Mouse (Mus musculus): ENCODE data around the gene Mdm2.

The Mdm2 gene

DNA sequence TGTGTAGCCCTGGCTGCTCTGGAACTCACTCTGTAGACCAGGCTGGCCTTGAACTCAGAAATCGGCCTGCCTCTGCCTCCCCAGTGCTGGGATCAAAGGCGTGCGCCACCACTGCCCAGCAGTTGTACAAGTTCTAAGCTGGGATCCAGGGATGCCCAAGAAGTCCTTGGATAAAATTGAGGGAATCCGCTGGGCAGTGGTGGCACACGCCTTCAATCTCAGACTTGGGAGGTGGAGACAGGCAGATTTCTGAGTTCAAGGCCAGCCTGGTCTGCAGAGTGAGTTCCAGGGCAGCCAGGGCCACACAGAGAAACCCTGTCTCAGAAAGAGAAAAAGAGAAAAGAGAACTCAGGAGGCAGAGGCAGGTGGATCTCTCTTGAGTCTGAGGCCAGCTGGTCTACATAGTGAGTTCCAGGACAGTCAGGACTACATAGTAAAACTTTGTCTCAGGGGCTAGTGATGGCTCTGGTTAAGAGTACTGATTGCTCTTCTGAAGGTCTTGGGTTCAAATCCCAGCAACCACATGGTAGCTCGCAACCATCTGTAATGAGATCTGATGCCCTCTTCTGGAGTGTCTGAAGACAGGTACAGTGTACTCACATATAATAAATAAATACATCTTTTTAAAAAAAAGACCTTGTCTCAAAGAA is 6.1 kb downstream of the Mdm2 start:
- in situ Hi-C loops (cut with MboI; ENCODE audit: unreplicated experiment in 2 of 2): loop anchor here (25.0 kb wide), 3 partner anchors 642 to 1508 kb away; partner anchors contain the start of gene Cct2 (in 1 of the 2)

DNA sequence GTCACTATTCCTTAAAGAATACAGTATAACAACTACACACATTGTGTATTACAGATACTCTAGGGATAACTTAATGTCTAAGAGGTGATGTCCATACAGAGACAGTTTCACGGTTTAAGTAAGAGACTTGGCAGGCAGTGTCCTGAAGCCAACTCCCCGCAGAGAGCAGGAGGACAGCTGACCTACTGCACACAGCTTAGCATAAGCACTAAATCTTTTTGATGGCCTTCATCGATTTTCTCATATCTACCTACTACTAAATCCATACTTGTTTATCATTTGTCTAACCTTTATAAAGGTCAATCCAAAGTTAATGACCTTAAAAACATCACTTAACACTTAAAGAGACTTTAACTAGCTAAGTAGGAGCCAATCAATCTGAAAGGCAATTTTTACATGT is 7.1 kb downstream of the Mdm2 start:
- in situ Hi-C loops (cut with MboI; ENCODE audit: unreplicated experiment in 2 of 2): loop anchor here (25.0 kb wide), 3 partner anchors 641 to 1509 kb away; partner anchors contain the start of gene Cct2 (in 1 of the 2)

DNA sequence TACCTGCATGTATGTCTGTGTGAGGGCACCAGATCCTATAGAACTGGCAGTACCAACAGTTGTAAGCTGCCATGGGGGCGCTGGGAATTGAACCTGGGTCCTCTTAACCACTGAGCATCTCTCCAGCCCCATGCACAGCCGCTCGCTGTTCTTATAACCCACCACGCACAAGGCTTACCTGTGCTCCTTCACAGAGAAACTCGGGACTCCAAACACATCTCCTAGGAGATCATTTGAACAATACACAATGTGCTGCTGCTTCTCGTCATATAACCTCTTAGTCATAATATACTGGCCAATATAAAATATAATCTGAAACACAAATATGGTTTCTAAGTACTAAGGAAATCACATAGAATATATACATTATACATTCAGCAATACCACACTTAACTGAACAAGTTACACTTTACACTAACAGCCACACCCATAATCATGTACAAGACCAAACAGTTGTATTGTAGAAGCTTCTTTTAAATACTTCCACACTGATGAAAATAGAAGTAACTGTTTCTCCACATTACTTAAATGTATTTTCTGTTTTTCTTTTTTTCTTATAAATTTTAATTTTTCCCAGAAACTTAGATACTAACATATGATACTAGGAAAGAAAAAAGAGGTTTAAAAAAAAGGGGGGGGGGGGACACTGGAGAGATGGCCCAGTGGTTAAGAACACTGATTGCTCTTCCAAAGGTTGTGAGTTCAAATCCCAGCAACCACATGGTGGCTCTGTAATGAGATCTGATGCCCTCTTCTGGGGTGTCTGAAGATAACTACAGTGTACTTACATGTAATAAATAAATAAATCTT is 8.3 kb downstream of the Mdm2 start:
- in situ Hi-C loops (cut with MboI; ENCODE audit: unreplicated experiment in 2 of 2): loop anchor here (25.0 kb wide), 3 partner anchors 640 to 1510 kb away; partner anchors contain the start of gene Cct2 (in 1 of the 2)

DNA sequence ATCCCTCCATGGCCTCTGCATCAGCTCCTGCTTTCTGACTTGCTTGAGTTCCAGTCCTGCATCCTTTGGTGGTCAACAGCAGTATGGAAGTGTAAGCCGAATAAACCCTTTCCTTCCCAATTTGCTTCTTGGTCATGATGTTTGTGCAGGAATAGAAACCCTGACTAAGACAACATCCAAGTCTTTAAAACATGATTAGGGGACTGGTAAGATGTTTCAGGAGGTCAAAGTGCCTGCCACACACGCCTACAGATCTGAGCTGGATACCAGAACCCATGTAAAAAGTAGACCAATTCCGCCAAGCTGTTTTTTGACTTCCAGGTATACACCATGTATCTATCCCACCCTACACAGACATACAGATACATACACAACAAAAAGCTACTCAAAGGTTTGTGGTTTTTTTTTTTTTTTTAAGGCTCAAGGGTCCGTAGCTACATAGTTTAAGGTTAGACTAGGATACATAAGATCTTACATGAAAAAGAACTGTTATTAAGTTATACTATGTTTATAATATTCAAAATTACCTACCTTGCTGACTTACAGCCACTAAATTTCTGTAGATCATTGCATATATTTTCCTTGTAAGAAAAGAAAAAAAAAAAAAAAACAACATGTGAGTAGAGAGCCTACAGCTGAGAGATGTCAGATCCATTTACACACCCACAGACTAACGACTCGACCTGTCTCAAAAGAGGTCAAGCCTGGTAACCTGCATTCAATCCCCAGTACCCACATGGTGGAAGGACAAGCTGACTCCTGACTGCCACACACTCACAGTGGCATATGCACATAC is 9.3 kb downstream of the Mdm2 start:
- in situ Hi-C loops (cut with MboI; ENCODE audit: unreplicated experiment in 2 of 2): loop anchor here (25.0 kb wide), 3 partner anchors 639 to 1511 kb away; partner anchors contain the start of gene Cct2 (in 1 of the 2)

DNA sequence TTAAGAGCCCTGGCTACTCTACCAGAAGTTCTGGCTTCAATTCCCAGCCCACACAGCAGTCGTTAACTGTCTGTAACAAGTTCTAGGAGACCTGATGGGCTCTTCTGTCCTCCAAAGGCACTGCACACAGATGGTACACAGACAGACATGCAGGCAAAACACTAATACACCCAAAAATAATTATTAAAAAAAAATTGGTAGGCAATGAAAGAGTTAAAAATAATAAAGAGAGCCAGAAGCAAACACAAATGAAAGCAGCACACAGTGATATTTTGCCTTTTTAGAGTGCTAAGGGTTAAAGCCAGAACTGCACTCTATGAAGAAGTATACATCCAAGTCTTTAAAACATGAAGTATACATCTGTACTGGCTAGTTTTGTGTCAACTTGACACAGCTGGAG is 10.1 kb downstream of the Mdm2 start:
- in situ Hi-C loops (cut with MboI; ENCODE audit: unreplicated experiment in 2 of 2): loop anchor here (25.0 kb wide), 3 partner anchors 638 to 1512 kb away; partner anchors contain the start of gene Cct2 (in 1 of the 2)

DNA sequence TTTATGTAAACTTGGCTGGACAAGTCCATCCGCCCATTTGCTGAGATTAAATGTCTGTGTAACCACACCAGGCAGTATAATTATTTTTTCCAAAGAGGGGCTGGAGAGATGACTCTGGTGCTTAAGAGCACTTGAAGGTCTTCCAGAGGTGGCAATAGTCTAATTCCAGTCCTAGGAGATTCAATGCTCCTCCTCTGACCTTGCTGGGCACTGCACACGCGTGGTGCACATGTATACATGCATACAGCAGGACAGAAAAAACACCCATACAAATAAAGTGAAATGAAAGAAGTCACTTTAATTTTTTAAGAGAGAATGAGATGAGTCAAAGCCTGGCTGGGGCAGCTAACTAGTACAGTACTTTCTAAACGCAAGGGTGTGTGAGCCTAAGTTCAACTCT is 10.6 kb downstream of the Mdm2 start:
- in situ Hi-C loops (cut with MboI; ENCODE audit: unreplicated experiment in 2 of 2): loop anchor here (10.0 to 25.0 kb wide), 4 partner anchors 425 to 1512 kb away; partner anchors contain the start of gene Cct2 (in 1 of the 2)

DNA sequence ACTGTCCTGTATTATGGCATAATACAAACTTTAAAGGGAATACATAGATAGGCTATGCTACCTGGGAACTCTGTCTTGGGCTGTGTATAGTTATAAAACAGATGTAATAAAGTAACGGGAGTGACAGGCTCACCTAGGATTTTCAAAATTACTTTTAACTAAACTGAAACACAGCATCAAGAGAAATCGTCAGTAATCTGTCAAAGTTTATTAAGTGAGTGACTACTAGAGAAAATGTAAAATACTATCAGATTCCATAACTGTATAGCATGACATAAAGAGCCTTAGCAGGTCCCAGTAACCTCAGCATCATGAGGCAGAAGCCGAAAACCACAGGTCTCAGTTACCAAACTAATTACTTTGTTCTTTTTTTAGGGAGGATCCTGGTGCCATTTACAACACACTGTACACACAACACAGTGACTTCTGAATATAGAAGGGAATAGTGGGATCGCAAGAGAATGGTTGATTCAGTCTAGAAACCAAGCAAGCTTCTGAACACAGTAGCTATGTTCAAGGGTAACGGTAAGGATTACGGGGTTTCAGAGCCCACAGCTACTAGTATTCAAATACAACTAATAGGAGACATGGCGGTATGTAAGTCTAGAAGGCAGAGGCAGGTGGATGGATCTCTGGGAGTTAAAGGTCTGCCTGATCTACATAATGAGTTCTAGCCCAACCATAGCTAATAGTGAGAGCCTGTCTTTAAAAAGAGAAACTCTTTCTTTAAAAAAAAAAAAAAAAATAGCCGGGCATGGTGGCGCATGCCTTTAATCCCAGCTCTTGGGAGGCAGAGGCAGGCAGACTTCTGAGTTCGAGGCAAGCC is 12.0 kb downstream of the Mdm2 start:
- in situ Hi-C loops (cut with MboI; ENCODE audit: unreplicated experiment in 2 of 2): loop anchor here in 1 of 2 experiments (10.0 kb wide), 1 partner anchor 424 kb away; no protein-coding TSS in a partner anchor

DNA sequence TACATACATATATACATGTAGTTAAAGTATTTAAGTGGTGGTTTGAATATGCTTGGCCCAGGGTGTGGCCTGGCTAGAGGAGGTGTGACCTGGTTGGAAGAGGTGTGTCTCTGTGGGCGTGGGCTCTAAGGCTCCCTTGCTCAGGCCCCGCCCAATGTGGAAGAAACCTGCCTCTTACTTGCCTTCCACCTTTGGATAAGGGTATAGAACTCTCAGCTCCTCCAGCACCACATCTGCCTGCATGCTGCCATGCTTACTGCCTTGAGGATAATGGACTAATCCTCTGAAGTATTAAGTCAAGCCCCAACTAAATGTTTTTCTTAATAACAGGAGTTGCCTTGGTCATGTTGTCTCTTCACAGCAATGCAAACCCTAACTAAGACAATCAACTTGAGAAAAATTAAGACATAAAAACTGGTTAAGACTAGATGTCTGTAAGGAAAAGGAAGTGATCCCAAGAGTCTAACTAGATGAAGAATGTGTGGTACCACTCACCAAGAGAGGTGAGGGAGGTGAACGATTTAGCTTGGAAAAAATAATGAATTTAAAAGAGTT is 12.9 kb downstream of the Mdm2 start:
- in situ Hi-C loops (cut with MboI; ENCODE audit: unreplicated experiment in 2 of 2): loop anchor here in 1 of 2 experiments (10.0 kb wide), 1 partner anchor 423 kb away; no protein-coding TSS in a partner anchor

DNA sequence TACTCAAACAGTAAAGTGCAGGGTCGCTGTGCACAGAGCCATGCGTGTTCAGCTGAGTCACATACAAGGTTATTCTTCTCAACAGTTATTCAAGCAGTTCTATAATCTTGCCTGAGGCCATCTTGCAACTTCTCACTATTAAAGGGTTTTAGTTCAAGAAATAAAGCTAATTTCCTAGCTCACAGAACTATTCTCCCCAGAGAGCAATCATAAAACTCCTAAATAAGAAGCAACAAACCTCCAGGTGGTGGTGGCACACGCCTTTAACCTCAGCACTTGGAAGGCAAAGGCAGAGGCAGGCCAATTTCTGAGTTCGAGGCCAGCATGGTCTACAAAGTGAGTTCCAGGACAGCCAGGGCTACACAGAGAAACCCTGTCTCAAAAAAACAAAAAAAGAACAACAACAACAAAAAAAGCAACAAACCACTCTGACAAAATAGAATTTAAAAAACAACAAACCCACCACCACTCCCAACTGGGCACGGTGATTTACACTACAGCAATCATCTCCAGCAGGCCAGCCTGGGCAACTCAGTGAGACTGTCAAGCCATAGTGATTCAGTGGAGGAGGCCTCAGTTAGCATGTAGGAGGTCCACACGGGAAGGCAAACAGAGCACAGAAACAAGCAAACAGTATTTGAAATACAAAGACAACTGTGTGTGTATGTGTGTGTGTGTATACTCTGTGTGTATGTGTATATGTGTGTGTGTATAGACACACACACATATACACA is 13.6 kb downstream of the Mdm2 start:
- in situ Hi-C loops (cut with MboI; ENCODE audit: unreplicated experiment in 2 of 2): loop anchor here in 1 of 2 experiments (10.0 kb wide), 1 partner anchor 422 kb away; no protein-coding TSS in a partner anchor

DNA sequence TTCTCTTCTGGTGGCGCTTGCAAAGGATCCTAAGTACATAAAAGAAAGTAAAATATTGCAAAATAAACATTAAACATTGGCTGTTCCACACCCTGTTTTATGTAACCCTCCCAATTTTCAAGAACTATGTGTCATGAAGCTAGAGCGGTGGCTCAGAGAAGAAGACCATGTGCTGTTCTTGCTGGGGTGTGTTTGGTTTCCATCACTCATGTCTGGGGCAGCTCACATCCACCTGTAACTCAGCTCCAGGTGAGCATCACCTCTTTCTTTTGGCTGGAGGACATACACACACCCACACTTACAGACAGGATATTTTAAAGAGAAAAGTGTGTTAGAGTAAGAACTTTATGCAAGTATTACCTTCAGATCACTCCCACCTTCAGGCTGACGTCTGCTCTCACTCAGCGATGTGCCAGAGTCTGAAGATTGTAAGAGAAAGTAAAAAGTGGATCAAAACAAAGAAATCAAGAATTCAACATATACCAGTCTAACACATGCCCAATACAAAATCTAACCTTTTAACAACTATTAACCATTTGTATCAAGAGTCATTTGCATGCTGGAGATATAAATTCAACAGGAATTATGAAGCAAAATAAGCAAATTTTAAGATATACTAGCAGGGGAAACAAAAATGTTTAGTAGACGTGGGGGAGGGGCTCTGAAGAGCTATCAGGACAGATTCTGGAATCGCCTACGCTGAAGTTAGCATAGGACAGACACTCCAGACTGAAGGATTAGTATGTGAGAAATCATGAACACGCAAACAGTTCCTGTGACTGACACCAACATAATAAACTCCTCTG is 14.3 kb downstream of the Mdm2 start:
- in situ Hi-C loops (cut with MboI; ENCODE audit: unreplicated experiment in 2 of 2): loop anchor here in 1 of 2 experiments (10.0 kb wide), 1 partner anchor 421 kb away; no protein-coding TSS in a partner anchor

DNA sequence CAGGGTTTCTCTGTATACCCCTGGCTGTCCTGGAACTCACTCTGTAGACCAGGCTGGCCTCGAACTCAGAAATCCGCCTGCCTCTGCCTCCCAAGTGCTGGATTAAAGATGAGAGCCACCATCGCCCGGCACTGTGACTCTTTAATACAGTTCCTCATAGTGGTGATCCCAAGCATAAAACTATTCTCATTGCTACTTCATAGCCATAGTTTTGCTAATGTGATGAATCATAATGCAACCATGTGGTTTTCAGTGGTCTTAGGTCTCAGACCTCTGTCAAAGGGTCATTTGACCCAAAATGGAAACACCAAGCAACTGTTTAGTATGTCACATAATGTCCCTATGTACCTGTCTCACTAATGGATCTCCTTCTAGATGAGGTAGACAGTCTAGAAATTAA is 15.0 kb downstream of the Mdm2 start:
- in situ Hi-C loops (cut with MboI; ENCODE audit: unreplicated experiment in 2 of 2): loop anchor here in 1 of 2 experiments (10.0 kb wide), 1 partner anchor 421 kb away; no protein-coding TSS in a partner anchor

DNA sequence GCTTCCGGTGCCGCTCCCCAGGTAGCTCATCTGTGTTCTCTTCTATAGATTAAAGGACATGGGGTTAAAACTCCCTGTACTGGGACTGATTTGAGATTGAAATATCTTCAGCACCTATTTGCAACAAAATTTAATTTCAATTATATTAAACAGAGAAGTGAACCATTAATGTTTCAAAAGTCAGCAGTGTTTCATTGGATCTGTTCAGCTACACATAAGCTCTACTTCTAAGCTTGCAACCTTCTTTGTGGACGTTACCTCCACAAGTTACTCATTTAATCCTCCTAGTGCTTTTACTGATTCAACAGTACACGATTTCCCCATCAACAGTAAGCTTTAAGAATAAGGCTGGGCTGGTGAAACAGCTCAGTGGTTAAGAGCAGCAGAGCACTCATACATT is 15.5 kb downstream of the Mdm2 start:
- in situ Hi-C loops (cut with MboI; ENCODE audit: unreplicated experiment in 2 of 2): loop anchor here in 1 of 2 experiments (10.0 kb wide), 1 partner anchor 420 kb away; no protein-coding TSS in a partner anchor

DNA sequence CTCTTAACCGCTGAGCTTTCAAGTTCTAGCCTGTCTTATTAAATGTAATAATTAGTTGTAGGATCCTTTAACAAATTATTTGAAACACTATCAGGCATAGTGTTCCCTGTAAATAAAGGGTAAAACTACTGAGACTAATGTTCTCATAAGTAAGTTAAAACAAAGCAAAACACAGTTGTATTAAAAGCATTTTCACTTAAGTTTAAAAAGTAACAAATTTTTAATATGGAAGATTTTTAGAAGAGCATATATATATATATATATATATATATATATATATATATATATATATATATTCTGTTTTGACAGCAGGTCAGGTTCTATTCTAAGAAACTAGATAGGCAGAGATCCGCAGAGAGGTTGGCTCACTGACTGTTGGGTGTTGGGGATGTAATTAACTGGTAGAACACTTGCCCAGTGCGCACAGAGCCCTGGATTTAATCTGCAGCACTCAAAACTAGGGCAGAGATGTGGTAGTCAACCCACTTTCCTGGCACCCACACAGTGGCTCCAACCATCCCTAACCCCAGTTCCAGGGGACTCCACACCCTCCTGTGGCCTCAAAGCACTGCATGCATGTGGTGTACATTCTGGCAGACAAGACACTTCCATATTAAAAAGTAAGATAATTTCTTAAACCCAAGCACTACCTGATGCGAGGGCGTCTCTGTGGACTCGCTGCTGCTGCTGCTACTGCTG is 16.2 kb downstream of the Mdm2 start:
- in situ Hi-C loops (cut with MboI; ENCODE audit: unreplicated experiment in 2 of 2): loop anchor here in 1 of 2 experiments (10.0 kb wide), 1 partner anchor 420 kb away; no protein-coding TSS in a partner anchor

DNA sequence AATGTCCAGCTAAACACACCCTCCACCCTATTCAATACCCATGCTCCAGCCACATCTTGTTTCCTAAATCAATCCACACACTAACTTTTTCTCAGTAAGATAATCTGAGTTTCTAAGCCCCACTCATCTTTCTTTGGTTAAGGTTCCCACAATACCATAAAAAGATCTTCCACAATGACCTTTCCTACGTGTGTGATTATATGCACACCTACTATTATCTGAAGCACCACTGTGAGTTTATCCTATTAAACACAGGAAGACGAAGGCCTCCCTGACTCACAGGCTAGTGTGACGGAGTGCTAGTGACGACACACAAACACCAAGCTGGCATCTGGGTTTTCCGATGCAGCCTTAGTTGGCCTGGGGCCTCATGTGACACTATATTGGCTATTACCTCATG is 17.6 kb downstream of the Mdm2 start:
- in situ Hi-C loops (cut with MboI; ENCODE audit: unreplicated experiment in 2 of 2): loop anchor here in 1 of 2 experiments (10.0 kb wide), 1 partner anchor 418 kb away; no protein-coding TSS in a partner anchor

DNA sequence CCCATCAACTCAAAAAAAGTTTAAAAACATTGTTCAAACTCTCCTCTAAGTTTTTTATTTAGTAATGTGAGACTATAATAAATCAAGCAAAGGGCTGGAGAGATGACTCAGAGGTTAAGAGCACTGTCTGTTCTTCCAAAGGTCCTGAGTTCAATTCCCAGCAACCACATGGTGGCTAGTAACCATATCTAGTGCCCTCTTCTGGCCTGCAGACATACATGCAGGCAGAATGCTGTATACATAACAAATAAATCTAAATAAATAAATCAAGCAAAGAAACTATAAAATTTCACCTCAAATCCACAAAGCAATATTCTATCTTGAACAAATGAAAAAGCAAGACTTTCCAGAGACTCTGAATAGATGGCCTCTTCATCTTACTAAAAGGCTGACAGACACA is 18.4 kb downstream of the Mdm2 start:
- in situ Hi-C loops (cut with MboI; ENCODE audit: unreplicated experiment in 2 of 2): loop anchor here in 1 of 2 experiments (10.0 kb wide), 1 partner anchor 417 kb away; no protein-coding TSS in a partner anchor

DNA sequence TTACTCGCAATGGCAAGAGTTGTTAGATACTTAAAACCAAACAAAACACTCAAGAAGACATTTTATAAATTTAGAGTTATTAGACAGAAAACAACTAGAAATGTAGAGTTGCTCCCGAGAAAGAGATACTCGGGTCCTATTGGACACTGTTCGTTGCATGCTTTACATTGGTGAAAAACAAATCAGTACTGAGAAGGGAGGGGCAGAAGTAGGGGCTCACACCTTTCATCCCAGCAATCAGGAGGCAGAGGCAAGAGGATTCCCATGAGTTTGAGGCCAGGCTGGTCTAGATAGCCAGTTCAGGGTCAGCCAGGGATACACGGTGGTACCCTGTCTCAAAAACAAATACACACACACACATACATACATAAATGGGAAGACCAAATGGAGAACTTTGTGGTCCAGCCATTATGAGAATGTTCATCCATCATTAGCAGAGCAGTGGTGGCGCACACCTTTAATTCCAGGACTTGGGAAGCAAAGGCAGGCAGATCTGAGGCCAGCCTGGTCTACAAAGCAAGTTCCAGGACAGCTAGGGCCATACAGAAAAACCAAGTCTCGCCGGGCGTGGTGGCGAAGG is 19.1 kb downstream of the Mdm2 start:
- in situ Hi-C loops (cut with MboI; ENCODE audit: unreplicated experiment in 2 of 2): loop anchor here in 1 of 2 experiments (10.0 kb wide), 1 partner anchor 417 kb away; no protein-coding TSS in a partner anchor

All from v-Abl transformed pro-B cells (cell line).